Mouse (Mus musculus) heart, embryonic 12.5 days (tissue): Measurements from ENCODE around the gene Asap3. TPM values are rescaled to one million over a fixed set of nuclear protein-coding genes. Genes with fewer than 3 reads are reported as not detected.

Source experiments
- polyA plus RNA-seq: library from polyadenylated mRNA; unstranded; fragments of >200 nt; fragmentation: Nextera tagmentation; extraction: Ambion mirVana; gene quantifications from 2 replicates; pipeline ENCODE4 v1.2.1, GENCODE M21; 2016

The Asap3 gene
- polyA plus RNA-seq, 1 experiment from 2014 or later: 2.9 TPM

Other genes with a start within 250 kb of the Asap3 start
- 27.6 and 28.8 TPM in 2 replicates for gene Gale, start 242.6 kb upstream of the Asap3 start, polyA plus RNA-seq
- gene Lypla2, start 233.7 kb upstream of the Asap3 start, polyA plus RNA-seq: 73.0 and 77.4 TPM in 2 replicates
- 47.2 and 49.1 TPM in 2 replicates for gene Pithd1, start 219.1 kb upstream of the Asap3 start, polyA plus RNA-seq
- gene Eloa, start 184.6 kb upstream of the Asap3 start, polyA plus RNA-seq: 35.3 and 36.8 TPM in 2 replicates
- 257 and 262 TPM in 2 replicates for gene Rpl11, start 152.9 kb upstream of the Asap3 start, polyA plus RNA-seq
- gene Id3, start 62.9 kb upstream of the Asap3 start, polyA plus RNA-seq: 320 and 321 TPM in 2 replicates
- 8.1 and 9.3 TPM in 2 replicates for gene E2f2, start 34.0 kb upstream of the Asap3 start, polyA plus RNA-seq
- gene Tcea3, start 41.4 kb downstream of the Asap3 start, polyA plus RNA-seq: 56.9 and 57.6 TPM in 2 replicates
- gene Zfp46, start 78.3 kb downstream of the Asap3 start, polyA plus RNA-seq: 24.7 and 24.9 TPM in 2 replicates
- 112 and 115 TPM in 2 replicates for gene Hnrnpr, start 104.6 kb downstream of the Asap3 start, polyA plus RNA-seq
- gene Htr1d, start 217.2 kb downstream of the Asap3 start, polyA plus RNA-seq: 0.08 TPM in 1 of 2 replicates, not detected in the other